Mouse (Mus musculus) MEL (cell line): ENCODE data around the gene Nckipsd.

Experiments
- CTCF ChIP-seq, 3 experiments: IDR thresholded peaks in 2 of 3; conservative IDR thresholded peaks in 1 of 3; 2 replicates each; pipeline ENCODE4 v1.5.1; 2011 to 2012; ENCODE audit warnings: low read length in 3 of 3, low read depth in 2 of 3, mild to moderate bottlenecking in 2 of 3, improper control_type of control experiment in 1 of 3, inconsistent platforms in 1 of 3, mixed read lengths in 1 of 3, moderate library complexity in 1 of 3; ENCODE audit not compliant: control insufficient read depth in 1 of 3, insufficient read depth in 1 of 3, poor library complexity in 1 of 3, severe bottlenecking in 1 of 3
- KAT2A ChIP-seq: conservative IDR thresholded peaks from 2 replicates; pipeline ENCODE4 v1.6.1; 2012; ENCODE audit warnings: low read depth, low read length, improper control_type of control experiment, inconsistent platforms
- MAFK ChIP-seq: IDR thresholded peaks from 2 replicates; pipeline ENCODE4 v1.6.1; 2011; ENCODE audit warnings: low read depth, mild to moderate bottlenecking, low read length, improper control_type of control experiment, borderline replicate concordance
- MAZ ChIP-seq: IDR thresholded peaks from 2 replicates; pipeline ENCODE4 v1.6.1; 2012; ENCODE audit warnings: low read depth, mild to moderate bottlenecking, inconsistent platforms, low read length, improper control_type of control experiment
- MEF2A ChIP-seq: IDR thresholded peaks from 2 replicates; pipeline ENCODE4 v1.6.1; 2014; ENCODE audit warnings: low read depth, mild to moderate bottlenecking, inconsistent platforms, low read length, improper control_type of control experiment; ENCODE audit not compliant: poor library complexity, insufficient replicate concordance, severe bottlenecking; ENCODE audit errors: extremely low read depth
- NELFE ChIP-seq: IDR thresholded peaks from 2 replicates; pipeline ENCODE4 v1.6.1; 2011; ENCODE audit warnings: low read depth, low read length, improper control_type of control experiment
- POLR2A ChIP-seq, 2 experiments: IDR thresholded peaks; 2 replicates each; pipeline ENCODE4 v1.6.1; 2011 to 2012; ENCODE audit warnings: low read length in 2 of 2, mild to moderate bottlenecking in 2 of 2, control low read depth in 1 of 2, improper control_type of control experiment in 1 of 2, low read depth in 1 of 2, moderate library complexity in 1 of 2; ENCODE audit not compliant: control insufficient read depth in 1 of 2, insufficient read depth in 1 of 2, poor library complexity in 1 of 2
- POLR2AphosphoS2 ChIP-seq: IDR thresholded peaks from 2 replicates; pipeline ENCODE4 v1.6.1; 2011; ENCODE audit warnings: low read length, improper control_type of control experiment
- SMC3 ChIP-seq: IDR thresholded peaks from 2 replicates; pipeline ENCODE4 v1.6.1; 2011; ENCODE audit warnings: low read depth, low read length, improper control_type of control experiment
- TCF12 ChIP-seq: IDR thresholded peaks from 2 replicates; pipeline ENCODE4 v1.6.1; 2014; ENCODE audit warnings: low read depth, mild to moderate bottlenecking, inconsistent platforms, low read length, improper control_type of control experiment, moderate library complexity

- TF ChIP-seq POLR2A (IDR thresholded peaks at IDR 0.05; ENCODE audit: control insufficient read depth in 1 of 2, insufficient read depth in 1 of 2, low read depth in 1 of 2, low read length in 2 of 2, poor library complexity in 1 of 2): no peak
- TF ChIP-seq CTCF (IDR thresholded peaks at IDR 0.05 in 2 of 3, conservative IDR thresholded peaks at IDR 0.05 in 1 of 3; ENCODE audit: control insufficient read depth in 1 of 3, insufficient read depth in 1 of 3, low read depth in 2 of 3, low read length in 3 of 3, poor library complexity in 1 of 3, severe bottlenecking in 1 of 3): no peak
- no peak for TF ChIP-seq NELFE
- TF ChIP-seq MEF2A: peak; percentile 88; the same call in 1 of the 2 replicates
- TF ChIP-seq POLR2AphosphoS2: peak; percentile 39; the same call in 1 of the 2 replicates
- no peak for TF ChIP-seq SMC3
- peak; percentile 26; the same call in 1 of the 2 replicates for TF ChIP-seq TCF12
- no peak for TF ChIP-seq MAFK
- TF ChIP-seq MAZ: no peak
- TF ChIP-seq KAT2A: no peak
Measured at GRCm38 (mm10) chr9:108806831-108807230, 1.3 kb upstream of the Nckipsd start.
